Mouse (Mus musculus) small intestine, adult 2 months (tissue): Measurements from ENCODE around the gene Rtraf. TPM values are rescaled to one million over a fixed set of nuclear protein-coding genes. Genes with fewer than 3 reads are reported as not detected.
"Not testable (repeated sequence)": the region's sequence is repeated elsewhere in the genome, so short reads cannot be mapped to it uniquely, and the experiment has no call there.

Source experiments
- H3K27ac ChIP-seq: fragments of 200-500 bp; 2 replicates; pipeline ENCODE4 v1.5.1; 2012; ENCODE audit warnings: low read depth, low read length, control low read depth, inconsistent platforms; ENCODE audit not compliant: insufficient read depth
- H3K27me3 ChIP-seq: fragments of 200-500 bp; 2 replicates; pipeline ENCODE4 v1.6.1; 2012; ENCODE audit warnings: mild to moderate bottlenecking, moderate library complexity, low read length, inconsistent platforms; ENCODE audit not compliant: control insufficient read depth, insufficient read depth
- H3K36me3 ChIP-seq: fragments of 200-500 bp; 2 replicates; pipeline ENCODE4 v1.6.1; 2012; ENCODE audit warnings: mild to moderate bottlenecking, low read length, control low read depth, inconsistent platforms; ENCODE audit not compliant: control insufficient read depth, insufficient read depth
- H3K4me1 ChIP-seq: fragments of 200-500 bp; 2 replicates; pipeline ENCODE4 v1.6.1; 2012; ENCODE audit warnings: low read length, inconsistent platforms, mixed read lengths; ENCODE audit not compliant: control insufficient read depth, insufficient read depth, insufficient read length
- H3K4me3 ChIP-seq: fragments of 200-500 bp; 2 replicates; pipeline ENCODE4 v1.5.1; 2012; ENCODE audit warnings: low read depth, mild to moderate bottlenecking, control low read depth, inconsistent platforms, low read length, moderate library complexity
- CTCF ChIP-seq: fragments of 200-500 bp; IDR thresholded peaks from 2 replicates; pipeline ENCODE4 v1.5.1; 2012; ENCODE audit warnings: low read depth, mild to moderate bottlenecking, control low read depth, inconsistent platforms, low read length, moderate library complexity, mixed read lengths; ENCODE audit not compliant: insufficient replicate concordance, insufficient read length; ENCODE audit errors: extremely low read depth
- POLR2A ChIP-seq: fragments of 200-500 bp; IDR thresholded peaks from 2 replicates; pipeline ENCODE4 v1.6.1; 2012; ENCODE audit warnings: low read depth, mild to moderate bottlenecking, control low read depth, inconsistent platforms, low read length, moderate library complexity
- WGBS: fragments of 180-500 bp; shearing (Covaris S2); methylation state at CpG from one replicate; pipeline ENCODE4 v1.1.7; 2018; 5-methylcytosine and 5-hydroxymethylcytosine counted together
- polyA plus RNA-seq: library from polyadenylated mRNA; depleted of rRNA; stranded (reverse); fragments of >200 nt; gene quantifications from 2 replicates; pipeline ENCODE4 v1.2.3, GENCODE M21; 2012; rRNA removed

Gene Rtraf
- polyA plus RNA-seq, result 8.9 and 17.5 TPM in 2 replicates

- Histone ChIP-seq H3K27me3 (0 out of 2 replicates have a peak, but pooled peaks cover under 1% of the 10 kb centered on the region), H3K4me3 (peak within 1 kb of the TSS; percentile 89), H3K36me3 (peaks cover 10% of the 10 kb centered on the region), H3K4me1 (no peaks in the 10 kb centered on the region), H3K27ac (peak within 1 kb of the TSS; percentile 39; the same call in 1 of the 2 replicates)
- WGBS, result under 1% methylated on average over 80 of the region's 80 CpGs
- peak; percentile 12; the same call in 1 of the 2 replicates for TF ChIP-seq POLR2A
- no peak for TF ChIP-seq CTCF
Observed at GRCm38 (mm10) chr14:19823321-19824142, at the start of gene Rtraf. Gene Rtraf, minus strand, starts transcription at chr14:19823824.

- Histone ChIP-seq H3K4me3 (no peak overlapping the region), H3K4me1 (no peaks in the 10 kb centered on the region), H3K36me3 (no peaks in the 10 kb centered on the region), H3K27me3 (no peaks in the 10 kb centered on the region), H3K27ac (no peak overlapping the region)
- WGBS, result 80% methylated on average over 5 of the region's 5 CpGs
- no peak for TF ChIP-seq CTCF
- TF ChIP-seq POLR2A, result no peak
Observed at GRCm38 (mm10) chr14:19867286-19867935, 43.8 kb upstream of the Rtraf start.

- 55% methylated on average over 9 of the region's 9 CpGs for WGBS
- H3K4me3 ChIP-seq, H3K27ac ChIP-seq, H3K27me3 ChIP-seq, H3K36me3 ChIP-seq, H3K4me1 ChIP-seq: not testable (repeated sequence)
Observed at GRCm38 (mm10) chr14:19865121-19865520, 41.5 kb upstream of the Rtraf start.

- no peak for TF ChIP-seq CTCF
- no peak for TF ChIP-seq POLR2A
- WGBS, result 85% methylated on average over 8 of the region's 8 CpGs
Observed at GRCm38 (mm10) chr14:19861311-19862080, 37.9 kb upstream of the Rtraf start.

GRCm38 (mm10) chr14:19860281-19860680 lies 36.7 kb upstream of the Rtraf start:
- H3K27ac ChIP-seq, result no peak overlapping the region
- no peak for TF ChIP-seq POLR2A
- no peak for TF ChIP-seq CTCF
- no peak overlapping the region for H3K4me3 ChIP-seq
- 92% methylated on average over 4 of the region's 4 CpGs for WGBS
- H3K36me3 ChIP-seq, result no peaks in the 10 kb centered on the region
- no peaks in the 10 kb centered on the region for H3K27me3 ChIP-seq
- H3K4me1 ChIP-seq, result no peaks in the 10 kb centered on the region

More at GRCm38 (mm10) chr14:19861311-19862080, 37.9 kb upstream of the Rtraf start:
- Histone ChIP-seq H3K36me3 (no peaks in the 10 kb centered on the region), H3K27ac (no peak overlapping the region), H3K27me3 (no peaks in the 10 kb centered on the region), H3K4me1 (no peaks in the 10 kb centered on the region), H3K4me3 (no peak overlapping the region)

GRCm38 (mm10) chr14:19858808-19859776 lies 35.5 kb upstream of the Rtraf start:
- no peak overlapping the region for H3K27ac ChIP-seq
- H3K4me3 ChIP-seq, result no peak overlapping the region
- no peak for TF ChIP-seq CTCF
- TF ChIP-seq POLR2A, result no peak
- no peaks in the 10 kb centered on the region for H3K27me3 ChIP-seq
- H3K4me1 ChIP-seq, result no peaks in the 10 kb centered on the region
- 46% methylated on average over 8 of the region's 8 CpGs for WGBS
- H3K36me3 ChIP-seq, result no peaks in the 10 kb centered on the region
